Comparison of ENCODE assay signal across 11 mouse cellular contexts in genomic region chr8:4257350-4257749, GRCm38 (mm10). TPM values are rescaled to one million over a fixed set of nuclear protein-coding genes. Genes with fewer than 3 reads are reported as not detected.
DNase-seq lines count a peak whose midpoint lies in the region; ATAC-seq lines count a peak whose summit lies in the region.
"Had no signal": no experiment of that assay in that cellular context is flagged by ENCODE, and none has a peak within 500 bp of the region (broad histone marks: within the 10 kb centered on the region; RNA-seq: fewer than 3 reads in every experiment).

No protein-coding gene starts in this region.

- WGBS in embryonic facial prominence, embryonic 11.5 days, result 80% methylated on average over 4 of the region's 4 CpGs
- 73% methylated on average over 4 of the region's 4 CpGs for WGBS in hindbrain, embryonic 13.5 days
- WGBS in midbrain, embryonic 14.5 days, result 57% methylated on average over 4 of the region's 4 CpGs

- no peaks in the 10 kb centered on the region for H3K27me3 ChIP-seq in embryonic facial prominence, embryonic 11.5 days (ENCODE audit: control insufficient read depth, insufficient read depth, low read length)
- H3K27me3 ChIP-seq in hindbrain, embryonic 13.5 days, result no peaks in the 10 kb centered on the region
- no peaks in the 10 kb centered on the region for H3K27me3 ChIP-seq in midbrain, embryonic 14.5 days (ENCODE audit: control insufficient read depth, insufficient read depth, low read length)

- H3K4me1 ChIP-seq in embryonic facial prominence, embryonic 11.5 days (ENCODE audit: control insufficient read depth, insufficient read depth, low read length), result no peaks in the 10 kb centered on the region
- H3K4me1 ChIP-seq in hindbrain, embryonic 13.5 days (replicated peaks), result peaks cover 61% of the 10 kb centered on the region
- peaks cover 31% of the 10 kb centered on the region for H3K4me1 ChIP-seq in midbrain, embryonic 14.5 days (ENCODE audit: control insufficient read depth, insufficient read depth, low read length)

- no peak for ATAC-seq in embryonic facial prominence, embryonic 11.5 days (replicated peaks; ENCODE audit: insufficient number of reproducible peaks, low FRiP score, low TSS enrichment, low read depth)
- no peak for ATAC-seq in hindbrain, embryonic 13.5 days (ENCODE audit: low FRiP score)
- no peak for ATAC-seq in midbrain, embryonic 14.5 days (ENCODE audit: low FRiP score, low TSS enrichment)
- ATAC-seq: liver, postnatal 0 days had no signal

- H3K27ac ChIP-seq in embryonic facial prominence, embryonic 11.5 days (replicated peaks; ENCODE audit: low read depth, low read length), result no peak overlapping the region
- peak overlapping the region; percentile 97 for H3K27ac ChIP-seq in hindbrain, embryonic 13.5 days
- peak overlapping the region; percentile 96 for H3K27ac ChIP-seq in midbrain, embryonic 14.5 days (replicated peaks; ENCODE audit: low read depth, low read length)

- peak; percentile 74 for DNase-seq in heart, adult 11 months
- DNase-seq in heart, postnatal 14 days, result no peak
- no peak for DNase-seq in embryonic facial prominence, embryonic 11.5 days (ENCODE audit: low spot score)
- no peak for DNase-seq in midbrain, embryonic 14.5 days
- DNase-seq in lung, postnatal 10 days, result no peak
- no peak for DNase-seq in frontal cortex, postnatal 25 days (ENCODE audit: low spot score in 2 of 2)
- no peak for DNase-seq in gastrocnemius, postnatal 14 days
- DNase-seq: adrenal gland, postnatal 36 days; liver, postnatal 0 days had no signal

- peak overlapping the region; percentile 74 for H3K4me2 ChIP-seq in embryonic facial prominence, embryonic 11.5 days (ENCODE audit: low read depth, low read length)
- peak overlapping the region; percentile 81 for H3K4me2 ChIP-seq in hindbrain, embryonic 13.5 days
- H3K4me2 ChIP-seq in midbrain, embryonic 14.5 days (ENCODE audit: low read length), result peak overlapping the region; percentile 81

- H3K4me3 ChIP-seq in embryonic facial prominence, embryonic 11.5 days (ENCODE audit: low read depth, low read length), result peak overlapping the region; percentile 88; the same call in 1 of the 2 replicates
- peak overlapping the region; percentile 92 for H3K4me3 ChIP-seq in hindbrain, embryonic 13.5 days
- peak overlapping the region; percentile 88 for H3K4me3 ChIP-seq in midbrain, embryonic 14.5 days (replicated peaks; ENCODE audit: low read depth, low read length)

- no peaks in the 10 kb centered on the region for H3K9me3 ChIP-seq in embryonic facial prominence, embryonic 11.5 days (replicated peaks; ENCODE audit: control insufficient read depth, low read length)
- H3K9me3 ChIP-seq in hindbrain, embryonic 13.5 days, result no peaks in the 10 kb centered on the region
- H3K9me3 ChIP-seq in midbrain, embryonic 14.5 days (ENCODE audit: control insufficient read depth, low read length), result no peaks in the 10 kb centered on the region

- H3K9ac ChIP-seq in embryonic facial prominence, embryonic 11.5 days (replicated peaks; ENCODE audit: low read length), result no peak overlapping the region
- H3K9ac ChIP-seq in hindbrain, embryonic 13.5 days, result peak overlapping the region; percentile 97
- H3K9ac ChIP-seq in midbrain, embryonic 14.5 days (replicated peaks; ENCODE audit: low read length), result peak overlapping the region; percentile 98
- H3K9ac ChIP-seq: liver, postnatal 0 days had no signal

- intact Hi-C loops in heart, postnatal 14 days (cut with DNase I), result no loop called here
- intact Hi-C loops in gastrocnemius, postnatal 14 days (cut with DNase I; ENCODE audit: low total_unique reads), result no loop called here

- H3K36me3 ChIP-seq in embryonic facial prominence, embryonic 11.5 days (replicated peaks; ENCODE audit: control insufficient read depth, insufficient read depth, low read depth, low read length), result peaks cover 6% of the 10 kb centered on the region
- H3K36me3 ChIP-seq in hindbrain, embryonic 13.5 days, result peaks cover 53% of the 10 kb centered on the region
- peaks cover 63% of the 10 kb centered on the region for H3K36me3 ChIP-seq in midbrain, embryonic 14.5 days (ENCODE audit: control insufficient read depth, insufficient read depth, low read length)

RNA-seq across cellular contexts. Expression of gene Ctxn1, which starts 1.7 kb away (rescaled TPM):
- total RNA-seq in heart, postnatal 14 days (2021), result 1 to 10 TPM; 2.0 to 2.2 TPM
- 75.3 and 88.2 TPM in 2 replicates for polyA plus RNA-seq in embryonic facial prominence, embryonic 11.5 days (2014; fragmentation: Nextera tagmentation; extraction: Ambion mirVana)
- polyA plus RNA-seq in hindbrain, embryonic 13.5 days (2015; fragmentation: Nextera tagmentation; extraction: Ambion mirVana), result 281 and 287 TPM in 2 replicates
- 210 and 240 TPM in 2 replicates for polyA plus RNA-seq in midbrain, embryonic 14.5 days (2014; fragmentation: Nextera tagmentation; extraction: Ambion mirVana)
- 1 to 10 TPM; 1.4 to 2.5 TPM for total RNA-seq in gastrocnemius, postnatal 14 days (2021)

RNA-seq across cellular contexts. Expression of gene Snapc2, which starts 4.5 kb away (rescaled TPM):
- total RNA-seq in heart, postnatal 14 days (2021), result 10 to 100 TPM; 14.4 to 14.5 TPM
- polyA plus RNA-seq in embryonic facial prominence, embryonic 11.5 days (2014; fragmentation: Nextera tagmentation; extraction: Ambion mirVana), result 59.8 and 67.4 TPM in 2 replicates
- polyA plus RNA-seq in hindbrain, embryonic 13.5 days (2015; fragmentation: Nextera tagmentation; extraction: Ambion mirVana), result 62.1 and 65.2 TPM in 2 replicates
- 58.6 and 69.4 TPM in 2 replicates for polyA plus RNA-seq in midbrain, embryonic 14.5 days (2014; fragmentation: Nextera tagmentation; extraction: Ambion mirVana)
- 10 to 100 TPM; 10.1 to 12.2 TPM for total RNA-seq in gastrocnemius, postnatal 14 days (2021)

RNA-seq across cellular contexts. Expression of gene Tgfbr3l, which starts 9.3 kb away (rescaled TPM):
- total RNA-seq in heart, postnatal 14 days (2021), result 1 to 10 TPM; 3.0 to 4.3 TPM
- polyA plus RNA-seq in embryonic facial prominence, embryonic 11.5 days (2014; fragmentation: Nextera tagmentation; extraction: Ambion mirVana), result 1.5 and 1.8 TPM in 2 replicates
- polyA plus RNA-seq in hindbrain, embryonic 13.5 days (2015; fragmentation: Nextera tagmentation; extraction: Ambion mirVana), result 5.0 and 5.2 TPM in 2 replicates
- polyA plus RNA-seq in midbrain, embryonic 14.5 days (2014; fragmentation: Nextera tagmentation; extraction: Ambion mirVana), result 4.6 and 5.0 TPM in 2 replicates
- 1 to 10 TPM; 1.8 to 3.4 TPM for total RNA-seq in gastrocnemius, postnatal 14 days (2021)

RNA-seq across cellular contexts. Expression of gene Timm44, which starts 18.4 kb away (rescaled TPM):
- total RNA-seq in heart, postnatal 14 days (2021), result 100 to 1,000 TPM; 110 to 117 TPM
- 70.2 and 74.3 TPM in 2 replicates for polyA plus RNA-seq in embryonic facial prominence, embryonic 11.5 days (2014; fragmentation: Nextera tagmentation; extraction: Ambion mirVana)
- 41.5 and 42.6 TPM in 2 replicates for polyA plus RNA-seq in hindbrain, embryonic 13.5 days (2015; fragmentation: Nextera tagmentation; extraction: Ambion mirVana)
- polyA plus RNA-seq in midbrain, embryonic 14.5 days (2014; fragmentation: Nextera tagmentation; extraction: Ambion mirVana), result 45.1 and 47.2 TPM in 2 replicates
- total RNA-seq in gastrocnemius, postnatal 14 days (2021), result 10 to 100 TPM; 67.8 to 82.1 TPM

RNA-seq across cellular contexts. Expression of gene Gm49320, which starts 18.7 kb away (rescaled TPM):
- under 1 TPM in 1 of 2 experiments, not detected in 1; 0.38 TPM for total RNA-seq in heart, postnatal 14 days (2021)
- polyA plus RNA-seq in embryonic facial prominence, embryonic 11.5 days (2014; fragmentation: Nextera tagmentation; extraction: Ambion mirVana), result 0.53 and 0.67 TPM in 2 replicates
- 1.00 and 1.7 TPM in 2 replicates for polyA plus RNA-seq in hindbrain, embryonic 13.5 days (2015; fragmentation: Nextera tagmentation; extraction: Ambion mirVana)
- polyA plus RNA-seq in midbrain, embryonic 14.5 days (2014; fragmentation: Nextera tagmentation; extraction: Ambion mirVana), result 0.70 and 0.80 TPM in 2 replicates
- under 1 TPM in 1 of 2 experiments, not detected in 1; 0.18 TPM for total RNA-seq in gastrocnemius, postnatal 14 days (2021)
- total RNA-seq: common myeloid progenitor, adult 5-6 weeks had no signal
- polyA plus RNA-seq: liver, postnatal 0 days had no signal
